Mouse (Mus musculus): ENCODE data around the gene Defb25.
A peak's percentile ranks its signal among the peaks of the same experiment; 100 is the strongest.

The Defb25 gene

GRCm38 (mm10) chr2:152657398-152657797 is 34.5 kb upstream of the Defb25 start:
- peaks cover 8% of the 10 kb centered on the region; the same call in 1 of the 2 replicates for H3K27me3 ChIP-seq (ENCODE audit: insufficient read depth, low read length)
- TF ChIP-seq POU5F1 (IDR thresholded peaks at IDR 0.05; ENCODE audit: borderline replicate concordance, low read length) (no peak), NANOG (IDR thresholded peaks at IDR 0.05; ENCODE audit: borderline replicate concordance, low read length) (no peak), CTCF (conservative IDR thresholded peaks at IDR 0.05; ENCODE audit: low read length) (peak; percentile 41)
- no peaks in the 10 kb centered on the region for H3K36me3 ChIP-seq (ENCODE audit: insufficient read depth, low read length)
- no peak overlapping the region for H3K4me3 ChIP-seq (replicated peaks; ENCODE audit: low read length)
- peaks cover 14% of the 10 kb centered on the region for H3K4me1 ChIP-seq (replicated peaks; ENCODE audit: low read depth, low read length)
- peaks cover 6% of the 10 kb centered on the region; the same call in 1 of the 2 replicates for H3K9me3 ChIP-seq (ENCODE audit: low read length)

- H3K36me3 ChIP-seq (ENCODE audit: insufficient read depth, low read length): no peaks in the 10 kb centered on the region
- H3K4me3 ChIP-seq (replicated peaks; ENCODE audit: low read length): no peak overlapping the region
- no peak for TF ChIP-seq NANOG (IDR thresholded peaks at IDR 0.05; ENCODE audit: borderline replicate concordance, low read length)
- H3K4me1 ChIP-seq (replicated peaks; ENCODE audit: low read depth, low read length): peaks cover 14% of the 10 kb centered on the region
- peaks cover 5% of the 10 kb centered on the region; the same call in 1 of the 2 replicates for H3K27me3 ChIP-seq (ENCODE audit: insufficient read depth, low read length)
- no peaks in the 10 kb centered on the region for H3K9me3 ChIP-seq (ENCODE audit: low read length)
Measured at GRCm38 (mm10) chr2:152653874-152654715, 31.2 kb upstream of the Defb25 start.

GRCm38 (mm10) chr2:152652901-152653620 is 30.2 kb upstream of the Defb25 start:
- no peaks in the 10 kb centered on the region for H3K9me3 ChIP-seq (ENCODE audit: low read length)
- peaks cover 11% of the 10 kb centered on the region for H3K4me1 ChIP-seq (replicated peaks; ENCODE audit: low read depth, low read length)
- TF ChIP-seq POU5F1 (IDR thresholded peaks at IDR 0.05; ENCODE audit: borderline replicate concordance, low read length) (no peak), NANOG (IDR thresholded peaks at IDR 0.05; ENCODE audit: borderline replicate concordance, low read length) (no peak), CTCF (conservative IDR thresholded peaks at IDR 0.05; ENCODE audit: low read length) (no peak)
- H3K27me3 ChIP-seq (ENCODE audit: insufficient read depth, low read length): peaks cover 5% of the 10 kb centered on the region; the same call in 1 of the 2 replicates
- no peak overlapping the region for H3K4me3 ChIP-seq (replicated peaks; ENCODE audit: low read length)
- H3K36me3 ChIP-seq (ENCODE audit: insufficient read depth, low read length): no peaks in the 10 kb centered on the region

GRCm38 (mm10) chr2:152639406-152640113 is 16.7 kb upstream of the Defb25 start:
- Histone ChIP-seq H3K9me3 (ENCODE audit: low read length) (no peaks in the 10 kb centered on the region), H3K36me3 (ENCODE audit: insufficient read depth, low read length) (no peaks in the 10 kb centered on the region), H3K4me1 (replicated peaks; ENCODE audit: low read depth, low read length) (peaks cover 7% of the 10 kb centered on the region; the same call in 1 of the 2 replicates), H3K4me3 (replicated peaks; ENCODE audit: low read length) (no peak overlapping the region), H3K27me3 (ENCODE audit: insufficient read depth, low read length) (peaks cover 44% of the 10 kb centered on the region)
- TF ChIP-seq POU5F1 (IDR thresholded peaks at IDR 0.05; ENCODE audit: borderline replicate concordance, low read length) (no peak), NANOG (IDR thresholded peaks at IDR 0.05; ENCODE audit: borderline replicate concordance, low read length) (no peak), CTCF (conservative IDR thresholded peaks at IDR 0.05; ENCODE audit: low read length) (no peak)

GRCm38 (mm10) chr2:152638865-152639264 is 16.0 kb upstream of the Defb25 start:
- no peaks in the 10 kb centered on the region for H3K9me3 ChIP-seq (ENCODE audit: low read length)
- TF ChIP-seq CTCF (conservative IDR thresholded peaks at IDR 0.05; ENCODE audit: low read length) (no peak), NANOG (IDR thresholded peaks at IDR 0.05; ENCODE audit: borderline replicate concordance, low read length) (no peak), POU5F1 (IDR thresholded peaks at IDR 0.05; ENCODE audit: borderline replicate concordance, low read length) (no peak)
- H3K4me3 ChIP-seq (replicated peaks; ENCODE audit: low read length): no peak overlapping the region
- H3K27me3 ChIP-seq (ENCODE audit: insufficient read depth, low read length): peaks cover 51% of the 10 kb centered on the region
- H3K36me3 ChIP-seq (ENCODE audit: insufficient read depth, low read length): no peaks in the 10 kb centered on the region
- peaks cover 8% of the 10 kb centered on the region; the same call in 1 of the 2 replicates for H3K4me1 ChIP-seq (replicated peaks; ENCODE audit: low read depth, low read length)

- H3K9me3 ChIP-seq (ENCODE audit: low read length): peaks cover 6% of the 10 kb centered on the region
- no peak overlapping the region for H3K4me3 ChIP-seq (replicated peaks; ENCODE audit: low read length)
- TF ChIP-seq CTCF (conservative IDR thresholded peaks at IDR 0.05; ENCODE audit: low read length) (no peak), POU5F1 (IDR thresholded peaks at IDR 0.05; ENCODE audit: borderline replicate concordance, low read length) (no peak)
- peaks cover 13% of the 10 kb centered on the region; the same call in 1 of the 2 replicates for H3K4me1 ChIP-seq (replicated peaks; ENCODE audit: low read depth, low read length)
- no peaks in the 10 kb centered on the region for H3K36me3 ChIP-seq (ENCODE audit: insufficient read depth, low read length)
- H3K27me3 ChIP-seq (ENCODE audit: insufficient read depth, low read length): peaks cover 65% of the 10 kb centered on the region
Measured at GRCm38 (mm10) chr2:152637381-152637780, 14.5 kb upstream of the Defb25 start.

- Histone ChIP-seq H3K4me1 (replicated peaks; ENCODE audit: low read depth, low read length) (peaks cover 13% of the 10 kb centered on the region; the same call in 1 of the 2 replicates), H3K36me3 (ENCODE audit: insufficient read depth, low read length) (no peaks in the 10 kb centered on the region), H3K9me3 (ENCODE audit: low read length) (peaks cover 6% of the 10 kb centered on the region), H3K27me3 (ENCODE audit: insufficient read depth, low read length) (peaks cover 69% of the 10 kb centered on the region), H3K4me3 (replicated peaks; ENCODE audit: low read length) (no peak overlapping the region)
- TF ChIP-seq NANOG (IDR thresholded peaks at IDR 0.05; ENCODE audit: borderline replicate concordance, low read length) (no peak), POU5F1 (IDR thresholded peaks at IDR 0.05; ENCODE audit: borderline replicate concordance, low read length) (no peak), CTCF (conservative IDR thresholded peaks at IDR 0.05; ENCODE audit: low read length) (no peak)
Measured at GRCm38 (mm10) chr2:152637006-152637322, 14.1 kb upstream of the Defb25 start.

All from E14TG2a.4 (cell line).